Mouse (Mus musculus): ENCODE measurements around the gene Scgb2b12. TPM values are rescaled to one million over a fixed set of nuclear protein-coding genes. Genes with fewer than 3 reads are reported as not detected.
"Not testable (repeated sequence)": the region's sequence is repeated elsewhere in the genome, so short reads cannot be mapped to it uniquely, and the experiment has no call there.

The Scgb2b12 gene
- total RNA-seq (2021), result not detected
- long read RNA-seq, experiment 1, result 0 reads
- long read RNA-seq, experiment 2, result 0 reads

DNA sequence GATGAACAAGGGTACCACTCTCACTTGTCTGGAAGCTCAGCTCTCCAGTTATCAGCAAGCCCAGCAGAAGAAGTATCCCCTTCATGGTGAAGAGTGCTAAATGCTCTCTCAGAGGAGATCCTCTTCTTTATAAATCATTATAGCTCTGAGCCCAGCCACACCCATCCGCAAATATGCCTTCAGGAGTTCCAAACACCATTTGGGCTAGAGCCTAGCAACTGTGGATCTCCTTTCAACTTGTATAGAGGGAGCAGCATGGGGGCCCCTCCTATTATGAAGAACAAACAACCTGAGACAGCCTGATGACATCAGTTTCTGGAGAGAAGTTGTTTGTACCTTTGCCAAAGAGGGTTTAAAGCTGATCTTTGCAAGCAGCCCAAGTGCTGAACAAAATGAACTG, at the start of gene Scgb2b12:
Gene Scgb2b12 (minus strand): TSS at position 101 of the 400 bp plus-strand sequence.
- DNase-seq; intact Hi-C loops (cut with DNase I): not testable (repeated sequence)

DNA sequence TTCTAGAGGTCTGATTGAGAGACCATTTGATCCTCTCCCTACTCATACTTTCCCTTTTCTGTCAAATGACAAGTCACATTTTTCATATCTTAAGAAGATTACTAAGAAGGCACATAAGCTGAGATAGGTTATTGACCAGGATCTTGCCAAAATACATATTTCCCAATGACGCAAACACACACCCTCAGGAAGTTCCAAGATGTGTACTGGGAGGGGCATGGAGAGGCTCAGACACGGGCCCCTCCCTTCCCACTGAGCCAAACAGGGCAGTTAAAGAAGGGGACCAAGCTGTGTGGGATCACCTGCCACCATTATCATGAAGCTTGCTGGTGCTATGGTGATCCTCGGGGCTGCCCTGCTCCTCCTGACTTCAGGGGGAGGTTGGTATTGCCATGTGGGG, 6.8 kb upstream of the Scgb2b12 start, which contains the start of gene Scgb1b12:
Gene Scgb1b12 (plus strand): TSS at position 301 of the 400 bp plus-strand sequence.
- intact Hi-C loops (cut with DNase I); DNase-seq: not testable (repeated sequence)

Other genes starting within 250 kb of the Scgb2b12 start
- not detected for gene Scgb1b10, start 226.4 kb downstream of the Scgb2b12 start, total RNA-seq (2021)
- not detected for gene Scgb2b11, start 116.1 kb downstream of the Scgb2b12 start, total RNA-seq (2021)
- gene Scgb1b11, start 104.4 kb downstream of the Scgb2b12 start, total RNA-seq (2021), result not detected
- not detected for gene Scgb1b12, start 6.9 kb upstream of the Scgb2b12 start, total RNA-seq (2021)
- not detected for gene Scgb1b29, start 114.3 kb upstream of the Scgb2b12 start, total RNA-seq (2021)